Comparison of ENCODE assay signal across 32 mouse cellular contexts in the genomic region with DNA sequence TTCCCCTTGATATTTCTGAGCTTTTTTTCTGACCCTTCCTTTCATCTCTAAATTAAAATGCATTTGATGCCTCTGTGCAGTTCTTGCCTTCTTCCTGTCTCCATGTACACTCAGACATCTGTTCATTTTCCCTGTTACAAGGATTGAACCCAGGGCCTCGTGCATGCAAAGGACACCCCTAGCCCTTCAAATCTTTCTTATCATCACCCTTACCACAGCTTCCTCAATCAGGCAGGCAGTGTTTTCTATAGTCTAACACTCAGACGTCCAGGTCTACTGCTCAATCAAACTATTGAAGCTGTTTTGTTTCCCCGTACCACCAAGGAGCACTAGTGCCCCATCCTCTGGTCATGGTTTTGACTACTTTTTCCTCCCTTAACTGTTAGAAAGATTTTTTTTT.
"Had no signal": no experiment of that assay in that cellular context is flagged by ENCODE, and none has a peak within 500 bp of the region (broad histone marks: within the 10 kb centered on the region; RNA-seq: fewer than 3 reads in every experiment).

No protein-coding gene starts in this region.

- H3K9me3 ChIP-seq: limb, embryonic 10.5 days; limb, embryonic 12.5 days; limb, embryonic 13.5 days; limb, embryonic 15.5 days; liver, embryonic 12.5 days; liver, embryonic 13.5 days; liver, embryonic 15.5 days; lung, embryonic 15.5 days; megakaryocyte, embryonic 14.5 days; midbrain, embryonic 10.5 days; midbrain, embryonic 12.5 days; midbrain, embryonic 13.5 days; midbrain, embryonic 15.5 days; neural tube, embryonic 12.5 days had no signal

- H3K27me3 ChIP-seq: limb, embryonic 12.5 days; limb, embryonic 13.5 days; limb, embryonic 15.5 days; liver, embryonic 12.5 days; liver, embryonic 13.5 days; liver, embryonic 15.5 days; lung, embryonic 15.5 days; megakaryocyte, embryonic 14.5 days; midbrain, embryonic 12.5 days; midbrain, embryonic 13.5 days; midbrain, embryonic 15.5 days; neural tube, embryonic 12.5 days had no signal

- ATAC-seq: liver, embryonic 12.5 days; liver, postnatal 0 days; lung, postnatal 0 days; midbrain, embryonic 13.5 days; midbrain, embryonic 15.5 days; midbrain, embryonic 16.5 days had no signal

- H3K4me3 ChIP-seq: limb, embryonic 10.5 days; limb, embryonic 12.5 days; limb, embryonic 13.5 days; limb, embryonic 15.5 days; liver, embryonic 12.5 days; liver, embryonic 13.5 days; liver, embryonic 15.5 days; lung, embryonic 15.5 days; megakaryocyte, embryonic 14.5 days; midbrain, embryonic 10.5 days; midbrain, embryonic 12.5 days; midbrain, embryonic 13.5 days; midbrain, embryonic 15.5 days; myocyte; neural tube, embryonic 12.5 days had no signal

- DNase-seq: left cerebral cortex, postnatal 4 days; liver; liver, embryonic 13.5 days; liver, postnatal 0 days; lung, adult 18-20 months; lung, adult 2 months; lung, embryonic 14.5 days; lung, postnatal 10 days; lung, postnatal 14 days; lung, postnatal 36 days; lung, postnatal 4 days; midbrain, embryonic 14.5 days had no signal

- H3K9ac ChIP-seq: limb, embryonic 12.5 days; limb, embryonic 13.5 days; limb, embryonic 15.5 days; liver, embryonic 12.5 days; liver, embryonic 13.5 days; liver, embryonic 14.5 days; liver, embryonic 15.5 days; liver, postnatal 0 days; lung, embryonic 14.5 days; lung, embryonic 15.5 days; midbrain, embryonic 12.5 days; midbrain, embryonic 13.5 days; midbrain, embryonic 15.5 days; neural tube, embryonic 12.5 days had no signal

- H3K4me2 ChIP-seq: limb, embryonic 12.5 days; limb, embryonic 13.5 days; limb, embryonic 15.5 days; liver, embryonic 11.5 days; liver, embryonic 12.5 days; liver, embryonic 13.5 days; liver, embryonic 15.5 days; lung, embryonic 14.5 days; lung, embryonic 15.5 days; midbrain, embryonic 11.5 days; midbrain, embryonic 12.5 days; midbrain, embryonic 13.5 days; midbrain, embryonic 15.5 days; neural tube, embryonic 12.5 days had no signal

- H3K27ac ChIP-seq: limb, embryonic 10.5 days; limb, embryonic 12.5 days; limb, embryonic 13.5 days; limb, embryonic 15.5 days; liver, embryonic 12.5 days; liver, embryonic 13.5 days; liver, embryonic 14.5 days; liver, embryonic 15.5 days; lung, embryonic 15.5 days; macrophage; midbrain, embryonic 10.5 days; midbrain, embryonic 12.5 days; midbrain, embryonic 13.5 days; midbrain, embryonic 15.5 days; neural tube, embryonic 12.5 days had no signal

- H3K4me1 ChIP-seq: limb, embryonic 12.5 days; limb, embryonic 13.5 days; limb, embryonic 15.5 days; liver, embryonic 13.5 days; liver, embryonic 15.5 days; lung, embryonic 15.5 days; midbrain, embryonic 10.5 days; midbrain, embryonic 12.5 days; midbrain, embryonic 13.5 days; midbrain, embryonic 15.5 days; neural tube, embryonic 12.5 days had no signal
